In the genomic region with DNA sequence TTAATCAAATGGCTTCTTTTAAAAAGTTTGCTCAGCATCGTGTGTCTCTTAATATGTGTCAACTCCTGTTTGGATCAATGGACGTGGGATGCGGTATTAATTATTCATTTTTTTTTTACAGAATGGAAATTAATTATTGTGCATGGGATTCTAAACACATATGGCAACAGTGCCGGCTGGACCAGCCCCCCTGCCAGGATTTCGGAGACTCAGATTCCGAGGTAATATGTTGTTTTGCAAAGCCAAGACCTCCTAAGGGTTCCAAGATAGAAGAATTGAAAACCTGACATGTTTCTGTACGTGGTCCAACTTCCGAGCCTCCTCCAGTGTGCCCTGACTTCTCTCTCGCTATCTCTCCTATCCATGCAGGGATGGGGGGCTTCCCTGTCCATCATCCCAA, we compare ENCODE assay signal across 13 mouse cellular contexts.
"Had no signal": no experiment of that assay in that cellular context is flagged by ENCODE, and none has a peak within 500 bp of the region (broad histone marks: within the 10 kb centered on the region; RNA-seq: fewer than 3 reads in every experiment).

No protein-coding gene starts in this region.

- H3K36me3 ChIP-seq: kidney, embryonic 15.5 days; limb, embryonic 15.5 days; liver, embryonic 12.5 days; midbrain, embryonic 12.5 days had no signal

- ATAC-seq: liver, embryonic 12.5 days had no signal

- H3K9me3 ChIP-seq: kidney, embryonic 15.5 days; limb, embryonic 15.5 days; liver, embryonic 12.5 days; midbrain, embryonic 12.5 days had no signal

- H3K27me3 ChIP-seq: kidney, embryonic 15.5 days; limb, embryonic 15.5 days; liver, embryonic 12.5 days had no signal

- H3K4me2 ChIP-seq: kidney, embryonic 15.5 days; limb, embryonic 15.5 days; liver, embryonic 12.5 days; lung, embryonic 14.5 days; midbrain, embryonic 12.5 days had no signal

- DNase-seq: kidney, adult 2 months; kidney, postnatal 14 days; lung, embryonic 14.5 days; lung, postnatal 10 days; lung, postnatal 4 days; right cerebral cortex, postnatal 4 days; spleen, adult 18-20 months; thymus, adult 18-20 months; thymus, postnatal 14 days had no signal

- H3K4me3 ChIP-seq: kidney, embryonic 15.5 days; limb, embryonic 15.5 days; liver, embryonic 12.5 days; midbrain, embryonic 12.5 days had no signal

- H3K27ac ChIP-seq: kidney, embryonic 15.5 days; limb, embryonic 15.5 days; liver, embryonic 12.5 days; midbrain, embryonic 12.5 days had no signal

- H3K9ac ChIP-seq: kidney, embryonic 15.5 days; limb, embryonic 15.5 days; liver, embryonic 12.5 days; lung, embryonic 14.5 days; midbrain, embryonic 12.5 days had no signal

- H3K4me1 ChIP-seq: kidney, embryonic 15.5 days; liver, embryonic 12.5 days had no signal
